Mouse (Mus musculus) ZHBTc4 (cell line): ENCODE measurements around the gene Rnase1.
A peak's percentile ranks its signal among the peaks of the same experiment; 100 is the strongest.
"Not testable (repeated sequence)": the region's sequence is repeated elsewhere in the genome, so short reads cannot be mapped to it uniquely, and the experiment has no call there.

Source experiments
- DNase-seq: peaks from one replicate; pipeline ENCODE4 v3.0.0-alpha.2; 2011; ENCODE audit warnings: low read depth, low spot score

Rnase1 gene

DNA sequence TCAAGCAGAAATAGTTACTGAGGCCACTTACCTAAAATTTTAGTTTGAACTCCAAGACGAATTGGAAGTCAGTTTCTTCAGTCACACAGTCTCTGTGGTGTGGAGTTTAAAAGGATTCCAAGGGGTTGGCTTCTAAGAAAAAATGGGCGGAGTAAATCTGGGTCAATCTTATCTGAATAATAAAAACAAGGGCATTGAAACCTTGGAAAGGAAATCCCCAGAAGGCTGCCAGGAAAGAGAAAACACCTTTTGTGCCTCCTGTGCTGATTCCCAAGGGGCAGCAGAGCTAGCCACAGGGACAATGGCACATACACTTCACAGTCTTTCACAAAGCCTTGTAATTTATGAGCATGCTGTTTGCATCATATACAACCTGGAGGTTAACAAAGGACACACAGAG lies at the start of gene Rnase1:
Gene Rnase1 (minus strand): TSS at position 101 of the 400 bp plus-strand sequence.
- peak; percentile 22 for DNase-seq

DNA sequence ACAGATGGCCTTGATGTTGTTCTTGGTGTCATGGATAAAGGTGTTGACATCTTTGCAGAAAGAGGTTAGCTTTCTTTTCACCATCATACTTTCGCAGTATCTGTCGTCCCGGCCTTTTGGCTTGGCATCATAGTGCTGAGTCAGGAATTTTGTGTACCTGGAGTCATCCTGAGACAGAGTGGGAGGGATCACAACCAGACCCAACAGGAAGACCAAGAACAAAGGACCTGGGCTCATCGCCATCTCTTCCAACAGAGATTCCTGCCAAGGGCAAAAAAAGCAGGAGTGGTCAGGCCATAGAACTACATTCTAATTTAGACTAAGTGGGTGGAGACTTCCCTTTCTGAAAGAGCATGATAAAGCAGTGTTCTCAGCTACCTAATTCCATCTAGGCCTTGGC lies 49.1 kb upstream of the Rnase1 start:
- peak; percentile 90 for DNase-seq

DNA sequence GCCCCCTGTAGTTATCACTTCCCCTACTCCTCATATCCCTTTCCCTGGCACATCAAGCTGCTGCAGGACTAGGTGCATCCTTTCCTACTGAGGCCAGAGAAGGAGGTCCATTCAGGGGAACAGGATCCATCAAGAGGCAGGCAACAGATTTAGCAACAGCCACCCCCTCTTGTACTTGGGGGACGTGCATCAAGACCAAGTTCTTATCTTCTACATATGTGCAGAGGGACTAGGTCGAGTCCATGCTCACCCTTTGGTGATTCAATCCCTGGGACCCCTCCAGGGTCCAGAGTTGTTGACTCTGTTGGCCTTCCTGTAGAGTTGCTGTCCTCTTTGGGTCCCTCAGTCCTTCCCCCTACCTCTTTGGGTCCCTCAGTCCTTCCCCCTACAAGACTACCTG lies 34.5 kb upstream of the Rnase1 start:
- DNase-seq, result not testable (repeated sequence)

DNA sequence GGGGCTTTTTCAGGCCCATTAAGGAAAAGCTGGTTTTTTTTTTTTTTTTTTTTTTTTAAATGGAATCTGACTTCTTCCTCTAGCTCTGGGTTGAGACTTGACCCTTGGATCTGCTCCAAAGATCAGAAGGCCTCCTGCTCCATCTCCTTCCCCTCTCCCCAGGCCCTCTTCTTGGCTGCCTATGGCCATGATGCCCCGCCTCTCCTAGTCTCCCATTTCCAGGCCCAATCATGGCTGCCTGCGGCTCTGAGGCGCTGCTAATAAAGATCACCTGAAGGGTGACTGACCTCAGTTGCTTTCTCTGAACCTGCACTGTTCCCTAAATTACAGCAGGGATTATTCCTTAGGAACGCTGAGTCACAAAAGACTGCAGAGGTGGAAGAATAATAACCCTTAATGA lies 27.3 kb upstream of the Rnase1 start:
- DNase-seq, result no peak

DNA sequence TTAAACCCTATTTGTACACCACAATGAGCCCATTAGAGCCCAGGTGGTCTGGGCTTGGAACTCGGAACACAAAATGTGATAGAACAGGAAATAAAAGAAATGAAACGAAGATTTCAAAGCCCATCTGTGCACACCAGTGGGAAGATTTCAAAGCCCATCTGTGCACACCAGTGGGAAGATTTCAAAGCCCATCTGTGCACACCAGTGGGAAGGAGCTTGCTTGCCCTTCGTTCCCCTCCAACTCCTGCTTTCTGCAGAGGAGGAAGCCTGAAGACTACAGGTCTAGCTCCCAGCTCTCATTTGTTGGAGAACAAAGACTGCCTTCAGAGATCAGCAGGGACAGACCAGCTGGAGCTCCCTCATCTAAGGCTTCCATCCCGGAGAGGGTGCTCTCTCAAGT lies 26.4 kb upstream of the Rnase1 start:
- not testable (repeated sequence) for DNase-seq

DNA sequence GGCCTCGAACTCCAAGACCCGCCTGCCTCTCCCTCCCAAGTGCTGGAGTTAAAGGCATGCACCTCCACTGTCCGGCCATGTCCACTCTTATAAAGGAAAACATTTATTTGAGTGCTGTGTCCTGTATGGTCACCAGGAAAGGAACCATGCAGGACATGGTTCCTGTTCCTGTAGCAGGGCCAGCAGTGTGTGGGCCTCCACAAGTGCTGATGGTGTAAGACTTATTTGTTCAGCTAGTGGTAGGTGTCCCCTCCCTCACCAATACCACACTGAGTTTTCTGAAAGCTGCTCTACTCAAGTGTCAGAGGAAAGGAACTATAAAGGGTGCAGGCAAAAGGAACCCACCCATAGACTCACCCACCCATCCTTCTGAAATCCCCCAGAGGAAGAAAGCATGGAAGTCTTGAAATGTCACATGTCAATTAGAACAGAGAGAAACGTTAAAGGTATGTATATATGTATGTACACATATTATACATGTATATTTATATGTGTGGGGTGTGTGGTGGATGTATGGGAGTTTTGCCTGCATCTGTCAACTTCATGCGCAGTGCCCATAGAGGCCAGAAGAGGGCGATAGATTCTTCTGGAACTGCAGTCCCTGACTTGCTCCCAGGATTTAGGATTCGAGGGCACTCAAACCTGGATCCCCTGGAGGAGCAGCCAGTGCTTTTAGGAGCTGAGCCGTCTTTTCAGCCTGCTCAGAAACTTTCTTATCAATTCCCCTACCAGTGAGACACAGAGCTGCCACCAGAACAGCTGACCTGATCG lies 25.7 kb upstream of the Rnase1 start:
- DNase-seq, result peak; percentile 64

DNA sequence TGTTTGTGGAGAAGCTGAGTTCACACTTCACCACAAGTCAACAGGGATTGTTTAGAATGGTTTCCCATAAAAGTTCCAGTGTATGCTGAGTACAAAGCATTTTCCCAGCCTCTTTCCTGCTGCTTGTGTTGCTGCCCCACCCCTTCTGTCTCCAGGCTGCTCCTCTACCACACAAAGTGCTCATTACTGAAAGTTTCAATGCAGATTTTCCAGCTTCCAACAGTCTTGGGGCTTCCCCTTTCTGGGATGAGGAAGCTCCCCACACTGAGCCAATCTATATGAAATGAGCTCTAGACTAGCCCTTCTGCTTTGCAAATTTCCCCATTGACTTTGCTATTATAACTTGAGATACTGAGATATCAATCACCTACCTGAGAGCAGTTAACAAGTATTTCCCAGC lies 19.5 kb upstream of the Rnase1 start:
- DNase-seq, result no peak

DNA sequence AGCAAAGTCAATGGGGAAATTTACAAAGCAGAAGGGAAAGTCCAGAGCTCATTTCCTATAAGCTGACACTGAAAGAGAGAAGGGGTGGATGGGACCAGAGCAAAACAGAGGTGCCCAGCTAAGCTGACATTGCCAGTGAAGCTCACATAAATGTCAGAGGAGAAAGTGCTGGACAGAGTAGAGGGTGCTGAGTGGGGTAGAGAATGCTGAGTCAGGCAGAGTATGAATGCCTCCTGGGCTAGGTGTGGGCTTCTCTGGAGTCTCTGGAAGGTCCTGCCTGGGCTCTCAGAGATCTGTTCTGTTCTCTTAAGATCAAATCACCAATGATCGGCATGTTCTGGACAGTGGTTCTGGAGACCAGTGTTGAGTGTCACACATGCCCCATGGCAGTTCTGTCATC lies 18.9 kb upstream of the Rnase1 start:
- DNase-seq, result no peak

DNA sequence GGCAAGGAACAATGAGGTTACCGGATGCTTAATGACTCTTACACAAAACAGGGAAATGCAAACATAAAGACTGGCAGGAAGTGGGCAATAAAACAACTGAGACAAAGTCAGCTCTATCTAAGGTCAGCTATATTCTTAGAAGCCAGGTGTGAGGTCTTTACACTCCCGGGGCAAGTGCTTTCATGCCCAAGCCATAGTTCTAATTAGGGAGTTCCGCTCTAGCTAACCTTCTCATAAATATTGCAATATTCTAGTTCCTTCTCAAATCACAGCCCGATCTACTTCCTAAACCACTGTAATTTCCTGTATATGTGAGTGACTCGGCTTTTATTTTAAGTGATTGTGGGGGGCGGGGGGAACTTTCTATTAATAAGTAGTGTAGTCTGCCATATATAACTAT lies 16.7 kb upstream of the Rnase1 start:
- DNase-seq, result not testable (repeated sequence)

DNA sequence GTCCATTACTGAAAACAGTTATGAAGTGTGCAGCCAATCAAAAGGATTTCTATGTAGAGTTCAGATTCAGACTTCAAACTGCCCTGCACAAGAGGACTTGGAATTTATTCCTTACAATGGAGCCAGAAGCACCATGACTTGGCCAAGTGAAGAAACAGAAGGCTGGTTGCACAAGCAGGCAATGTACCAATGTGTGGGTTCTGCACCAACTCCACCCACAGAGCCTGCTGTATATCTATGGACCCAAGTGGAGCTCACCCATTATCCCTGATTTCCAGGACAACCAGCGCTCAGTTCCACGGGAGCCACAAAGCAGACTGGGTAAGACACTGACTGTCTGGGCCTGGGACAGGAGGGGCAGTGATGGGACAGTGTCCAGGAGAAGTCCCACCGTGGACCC lies 15.4 kb upstream of the Rnase1 start, which contains the start of gene Rnase2b:
Gene Rnase2b (plus strand): TSS at position 285 of the 400 bp plus-strand sequence.
- not testable (repeated sequence) for DNase-seq

DNA sequence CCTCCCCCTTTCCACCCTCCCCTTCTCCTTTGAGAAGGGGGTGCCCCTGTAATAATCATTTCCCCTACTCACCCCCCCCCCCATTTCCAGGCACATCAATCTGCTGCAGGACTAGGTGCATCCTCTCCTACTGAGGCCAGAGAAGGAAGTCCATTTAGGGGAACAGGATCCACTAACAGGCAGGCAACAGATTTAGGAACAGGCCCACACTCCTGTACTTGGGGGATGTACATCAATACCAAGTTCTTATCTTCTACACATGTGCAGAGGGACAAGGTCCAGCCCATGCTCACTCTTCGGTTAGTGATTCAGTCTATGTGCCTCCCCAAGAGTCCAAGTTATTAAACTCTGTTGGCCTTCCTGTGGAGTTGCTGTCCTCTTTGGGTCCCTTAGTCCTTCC lies 10.5 kb upstream of the Rnase1 start:
- DNase-seq, result no peak

DNA sequence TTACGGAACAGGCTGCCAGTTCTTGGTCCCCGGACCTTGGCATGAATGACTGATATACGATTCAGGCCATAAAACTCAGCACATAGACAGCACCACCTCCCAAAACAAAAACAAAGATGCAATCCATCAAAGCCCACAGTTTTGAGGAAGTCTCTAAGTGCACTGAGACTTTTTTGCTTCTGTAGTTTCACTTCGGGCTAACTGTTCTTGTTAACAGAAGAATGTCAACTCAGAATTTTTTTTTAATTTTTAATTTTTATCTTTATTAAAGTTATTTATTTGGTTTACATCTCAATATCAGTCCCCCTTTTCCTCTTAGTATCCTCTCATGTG lies 10.1 kb upstream of the Rnase1 start:
- no peak for DNase-seq

DNA sequence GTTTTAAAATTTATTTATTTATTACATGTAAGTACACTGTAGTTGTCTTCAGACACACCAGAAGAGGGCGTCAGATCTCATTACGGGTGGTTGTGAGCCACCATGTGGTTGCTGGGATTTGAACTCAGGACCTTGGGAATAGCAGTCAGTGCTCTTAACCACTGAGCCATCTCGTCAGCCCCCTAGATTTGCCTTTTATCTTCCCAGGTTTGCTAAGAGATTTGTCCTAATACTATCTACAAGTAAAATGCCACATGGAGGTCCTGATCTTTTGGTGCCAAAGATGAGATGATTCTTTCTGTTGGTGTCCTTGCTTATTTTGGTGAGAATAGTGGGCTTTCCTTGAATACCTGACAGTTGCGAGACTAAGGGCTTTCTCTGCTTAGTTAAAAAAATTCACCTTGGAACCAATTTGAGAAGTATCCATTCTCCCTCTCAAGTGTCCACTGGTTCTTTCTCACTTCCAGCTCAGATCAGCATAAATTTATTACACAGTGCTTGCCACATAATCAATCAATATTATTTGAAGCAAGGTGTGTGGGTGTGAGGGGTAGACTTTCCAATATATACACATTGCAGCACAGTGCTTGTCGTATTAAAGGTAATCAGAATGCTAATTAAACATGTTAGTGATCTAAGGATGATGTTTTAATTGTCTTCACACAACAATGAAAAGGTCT lies 9.6 kb upstream of the Rnase1 start:
- no peak for DNase-seq

DNA sequence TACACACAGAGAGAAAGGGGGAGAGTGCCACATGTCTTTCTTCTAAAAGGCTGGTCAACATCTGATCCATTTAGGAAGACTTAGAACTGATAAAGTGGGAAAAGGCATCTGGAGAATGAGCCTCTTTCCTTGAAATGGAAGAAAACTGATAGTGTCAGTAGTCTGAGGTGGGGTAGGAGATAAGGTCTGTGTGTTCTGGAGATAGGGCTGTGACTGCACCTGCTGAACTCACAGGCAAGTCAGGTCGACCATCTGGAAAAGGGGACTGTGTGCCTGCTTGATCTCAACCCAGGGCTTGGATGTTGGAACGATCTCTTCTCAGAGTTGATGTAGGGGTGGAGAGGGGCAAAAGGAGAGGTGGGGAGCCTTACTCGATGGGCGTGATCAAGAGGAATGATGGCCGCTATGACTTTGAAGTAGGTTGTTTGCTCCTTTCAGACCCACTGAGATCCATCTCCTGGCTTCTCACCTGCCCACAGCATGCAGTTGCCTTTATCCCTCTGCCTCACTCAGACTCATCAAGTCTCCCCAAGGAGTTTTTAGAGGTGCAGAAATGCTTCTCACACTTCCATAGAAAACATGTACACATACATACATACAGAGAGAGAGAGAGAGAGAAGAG lies 5.8 kb upstream of the Rnase1 start:
- no peak for DNase-seq

DNA sequence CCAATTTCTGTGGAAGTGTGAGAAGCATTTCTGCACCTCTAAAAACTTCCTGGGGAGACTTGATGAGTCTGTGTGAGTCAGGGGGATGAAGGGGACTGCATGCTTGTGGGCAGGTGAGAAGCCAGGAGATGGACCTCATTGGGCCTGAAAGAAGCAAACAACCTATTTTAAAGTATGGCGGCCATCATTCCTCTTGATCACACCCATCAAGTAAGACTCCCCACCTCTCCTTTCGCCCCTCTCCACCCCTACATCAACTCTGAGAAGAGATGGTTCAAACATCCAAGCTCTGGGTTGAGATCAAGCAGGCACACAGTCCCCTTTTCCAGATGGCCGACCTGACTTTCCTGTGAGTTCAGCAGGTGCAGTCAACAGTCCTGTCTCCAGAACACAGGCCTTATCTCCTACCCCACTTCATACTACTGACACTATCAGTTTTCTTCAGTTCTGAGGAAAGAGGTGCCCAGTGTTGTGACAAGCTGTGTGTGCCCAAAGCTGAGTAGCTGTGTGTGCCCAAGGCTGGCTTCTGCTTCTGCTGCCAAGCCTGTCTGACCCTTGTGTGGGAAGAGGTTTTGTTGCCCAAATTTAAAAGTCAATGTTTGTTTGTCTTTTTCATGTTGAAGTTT lies 3.7 kb upstream of the Rnase1 start:
- no peak for DNase-seq

DNA sequence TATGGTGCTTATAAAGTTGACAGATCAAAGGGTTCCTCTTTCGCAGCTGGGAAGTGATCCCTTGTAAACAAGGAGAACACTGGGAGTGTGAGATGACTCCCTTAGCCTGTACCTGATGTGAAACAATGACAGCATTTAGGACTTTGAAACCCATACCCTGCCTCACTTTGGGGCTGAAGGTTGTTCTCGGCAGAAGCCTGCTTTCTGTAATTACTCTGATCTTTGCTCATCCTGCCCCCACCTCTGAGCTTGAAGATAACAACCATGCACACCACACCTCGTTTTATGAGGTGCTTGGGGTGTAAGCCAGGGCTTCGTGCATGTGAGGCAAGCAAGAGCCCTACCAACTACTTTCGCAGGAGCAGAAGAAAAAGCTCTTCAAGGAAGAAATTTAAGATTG lies 2.6 kb upstream of the Rnase1 start:
- no peak for DNase-seq

DNA sequence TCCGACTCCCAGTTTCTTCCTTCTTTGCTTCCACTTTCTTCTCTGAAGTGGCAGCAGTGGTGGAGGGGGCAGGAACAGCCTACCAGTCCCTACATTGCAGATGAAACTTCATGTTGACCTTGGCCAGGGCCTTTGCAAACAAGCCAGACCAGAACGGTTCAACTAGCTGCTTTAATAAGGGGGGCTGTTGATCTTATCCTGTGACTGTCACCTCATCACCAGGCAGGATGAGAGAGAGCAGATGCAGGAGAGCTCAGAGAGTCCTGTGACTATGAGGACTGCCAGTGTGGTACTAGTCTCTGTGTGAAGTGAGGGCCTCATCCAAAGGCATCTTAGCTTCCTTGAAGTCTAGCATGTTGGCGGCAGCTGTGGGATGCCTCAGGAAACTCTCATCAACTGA lies 1.4 kb upstream of the Rnase1 start:
- no peak for DNase-seq

DNA sequence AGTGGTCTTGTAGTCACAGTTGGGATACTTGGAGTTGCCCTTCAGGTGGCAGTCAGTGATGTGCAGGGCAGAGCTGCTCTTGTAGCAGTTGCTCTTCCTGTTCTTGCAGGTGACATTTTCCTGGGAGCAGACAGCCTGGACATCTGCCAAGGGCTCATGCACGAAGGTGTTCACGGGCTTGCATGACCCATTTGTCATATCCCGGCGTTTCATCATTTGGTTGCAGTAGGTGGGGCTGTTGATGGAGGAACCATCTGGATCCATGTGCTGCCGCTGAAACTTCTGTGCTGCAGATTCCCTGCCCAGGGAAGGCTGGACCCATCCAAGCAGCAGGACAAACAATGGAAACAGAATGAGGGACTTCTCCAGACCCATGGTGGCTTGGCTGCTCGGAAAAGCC lies 1.1 kb downstream of the Rnase1 start:
- DNase-seq, result no peak

DNA sequence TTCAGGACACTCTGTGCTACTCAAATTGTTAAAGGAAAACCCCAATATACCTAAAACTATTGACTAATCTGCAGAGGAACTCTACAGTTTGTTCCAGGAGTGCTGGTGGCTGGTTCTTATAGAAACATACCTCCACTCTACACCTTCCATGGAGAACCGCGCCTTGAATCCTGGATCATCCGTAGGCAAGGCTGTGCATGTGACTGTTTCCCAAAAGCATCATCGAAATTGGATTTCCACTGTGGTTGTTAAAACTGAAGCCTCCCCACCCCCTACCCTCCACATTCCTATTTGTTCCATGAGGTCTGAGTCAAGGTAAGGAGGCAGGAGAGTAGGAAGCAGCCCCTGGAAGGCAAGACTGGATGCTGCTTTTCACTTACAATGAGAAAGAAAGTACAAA lies 2.1 kb downstream of the Rnase1 start:
- no peak for DNase-seq

DNA sequence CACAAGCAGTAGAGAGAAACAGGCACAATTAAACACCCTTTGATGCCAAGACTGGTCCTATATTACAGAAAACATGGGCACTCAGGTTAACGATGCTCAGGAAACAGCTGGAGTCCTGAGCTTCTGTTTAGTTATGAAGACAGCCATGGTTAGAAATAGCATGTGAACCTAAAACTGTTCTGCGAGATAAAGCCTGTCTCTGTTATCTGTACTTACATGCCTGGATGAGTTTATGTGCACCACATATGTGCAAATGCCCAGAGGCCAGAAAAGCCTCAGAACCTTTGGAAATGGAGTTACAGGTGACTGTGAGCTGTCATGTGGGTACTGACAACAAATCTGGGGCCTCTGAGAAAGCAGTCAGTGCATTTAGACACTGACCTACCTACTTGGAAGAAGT lies 2.6 kb downstream of the Rnase1 start:
- DNase-seq, result no peak

DNA sequence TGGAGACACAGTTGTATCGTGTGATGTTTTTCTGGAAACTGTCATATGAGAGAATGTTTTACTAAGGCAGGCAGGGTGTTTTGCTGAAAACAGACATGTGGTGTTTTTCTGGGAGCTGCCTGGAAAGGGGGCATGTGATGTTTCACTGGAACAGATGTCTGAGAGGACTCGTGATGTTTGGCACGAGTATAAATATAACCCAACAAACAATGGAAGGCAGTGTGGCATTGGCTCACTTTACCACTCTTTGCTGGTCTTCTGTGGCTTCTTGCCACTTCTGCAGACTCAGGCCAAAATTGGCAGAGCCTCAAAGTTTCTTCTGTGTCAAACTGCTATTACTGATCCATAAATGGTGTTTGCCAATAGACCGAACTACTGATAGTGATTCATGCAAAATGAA lies 3.3 kb downstream of the Rnase1 start:
- DNase-seq, result no peak

DNA sequence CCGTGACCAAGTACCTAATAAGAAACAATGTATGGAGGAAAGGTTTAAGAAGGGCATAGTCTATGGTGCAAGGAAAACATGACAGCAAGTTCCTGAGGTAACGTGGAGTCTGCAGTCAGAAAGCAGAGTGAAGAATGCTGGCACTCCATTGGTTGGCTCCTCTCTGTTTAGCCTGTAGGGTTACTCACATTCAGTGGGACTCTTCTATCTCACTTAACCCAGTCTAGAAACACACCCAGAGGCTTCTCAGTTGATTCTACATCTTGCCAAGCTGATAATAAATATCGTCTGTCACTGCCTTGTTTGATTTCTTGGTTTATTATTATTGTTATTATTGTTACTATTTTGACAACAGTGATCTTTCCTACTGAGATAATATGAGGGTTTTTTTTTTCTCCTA lies 4.0 kb downstream of the Rnase1 start:
- DNase-seq, result no peak

DNA sequence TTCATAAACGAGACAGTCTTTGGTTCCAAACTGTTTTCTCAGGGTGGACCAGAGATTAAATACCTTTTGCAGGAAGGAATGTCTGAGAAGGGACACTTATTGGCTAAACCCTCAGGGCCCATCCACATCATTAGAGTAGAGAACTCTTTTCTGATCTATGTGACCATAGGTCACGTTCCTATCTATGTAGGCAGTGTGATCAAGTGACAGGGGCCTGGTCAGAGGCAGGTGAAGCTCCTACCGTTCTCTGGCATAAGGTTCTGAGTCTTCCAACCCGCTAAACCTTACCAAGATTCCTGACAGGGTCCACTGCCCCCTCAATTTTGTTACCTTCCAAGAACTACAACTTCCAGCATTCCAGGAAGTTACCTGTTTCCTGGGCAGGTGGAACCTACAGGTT lies 4.5 kb downstream of the Rnase1 start:
- no peak for DNase-seq
